Mouse (Mus musculus) CD4-positive, CD25-positive, alpha-beta regulatory T cell, adult 9 weeks (primary cell): ENCODE data around the gene B3galt2. TPM values are rescaled to one million over a fixed set of nuclear protein-coding genes. Genes with fewer than 3 reads are reported as not detected.

ENCODE experiments used
- polyA plus RNA-seq: library from polyadenylated mRNA; unstranded; fragments of 100-300 nt; shearing (Covaris generic); gene quantifications from one replicate; pipeline ENCODE4 v1.2.1, GENCODE M21; 2017

The B3galt2 gene
- polyA plus RNA-seq = 0.24 TPM

DNA sequence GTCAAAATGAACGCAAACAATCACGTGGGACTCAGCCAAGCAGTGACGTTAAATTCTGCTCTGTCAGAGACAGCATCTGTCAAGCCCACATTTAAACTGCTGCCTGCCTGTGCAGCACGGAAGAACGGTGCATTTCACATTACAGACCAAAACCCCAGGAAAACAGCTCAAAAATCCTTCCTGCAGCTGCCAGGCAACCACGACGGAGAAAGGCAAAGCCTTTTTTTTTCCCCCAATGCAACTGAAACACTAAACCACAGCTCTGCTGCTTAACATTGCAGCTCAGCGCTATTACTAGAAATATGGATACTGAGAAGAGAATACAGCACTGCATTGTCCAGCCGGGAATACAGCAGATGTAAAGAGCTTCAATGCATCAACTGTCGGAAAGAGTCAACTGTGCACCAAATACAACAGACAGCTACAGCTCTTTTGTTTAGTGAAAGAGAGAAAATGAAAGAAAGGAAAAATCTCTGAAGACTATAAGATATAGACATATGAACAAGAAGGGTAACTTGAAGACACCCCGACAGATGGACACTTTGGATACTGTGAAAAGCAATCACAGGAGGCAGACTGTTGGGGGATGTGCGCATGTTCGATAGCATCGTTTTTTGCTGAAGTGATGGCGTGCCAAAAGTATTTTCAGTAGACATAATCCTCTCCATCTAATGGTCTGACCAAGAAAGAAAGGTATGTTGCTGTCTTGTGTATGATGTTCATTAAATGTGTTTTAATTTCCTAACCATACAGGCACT is at the start of gene B3galt2:
Gene B3galt2, plus strand, starts transcription at position 15 of the 758 bp plus-strand sequence.

DNA sequence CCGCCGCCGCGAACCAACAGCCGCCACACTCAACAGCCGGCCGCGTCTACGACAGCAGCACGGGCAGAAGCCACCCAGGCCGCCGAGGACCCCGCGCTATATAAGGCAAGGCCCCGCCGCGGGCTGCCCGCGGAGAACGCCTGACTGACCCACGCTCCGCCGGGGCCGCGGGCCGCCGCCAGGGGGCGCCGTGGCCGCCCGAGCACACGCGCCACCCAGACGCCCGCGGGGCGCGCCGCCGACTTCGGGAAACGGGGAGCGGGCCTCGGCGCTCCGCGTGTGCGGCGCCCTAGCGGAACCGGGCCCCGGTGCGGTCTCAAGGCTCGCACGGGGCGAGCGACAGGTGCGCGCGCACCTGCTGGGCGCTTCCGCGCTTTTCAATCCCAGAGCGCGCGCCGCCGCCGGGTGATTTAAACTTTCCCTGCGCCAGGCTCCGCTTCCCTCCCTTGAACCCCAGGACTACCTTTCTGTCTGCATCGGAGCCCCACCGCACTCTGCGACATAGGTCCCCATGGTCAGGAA is 62.3 kb downstream of the B3galt2 start, which contains the start of gene Cdc73:
Gene Cdc73, minus strand, starts transcription at position 153 of the 522 bp plus-strand sequence.

Other genes with a start within 250 kb of the B3galt2 start
- 8.8 TPM for gene Cdc73, start 62.2 kb downstream of the B3galt2 start, polyA plus RNA-seq
- gene Glrx2, start 75.7 kb downstream of the B3galt2 start, polyA plus RNA-seq = 49.7 TPM
- 5.8 TPM for gene Trove2, start 136.4 kb downstream of the B3galt2 start, polyA plus RNA-seq
- gene Uchl5, start 136.6 kb downstream of the B3galt2 start, polyA plus RNA-seq = 69.7 TPM